Mouse (Mus musculus) hindbrain, embryonic 12.5 days (tissue): ENCODE measurements at regions not wholly inside any gene's neighbourhood (a gene's known extent, or its start where the extent isn't known, plus 50 kb on each side); places are given as distances from the start of the nearest gene placed in this dataset.

ENCODE experiments used
- ATAC-seq: fragments of 200-750 bp; cut with Nextera tagmentation; 2 replicates; pipeline ENCODE4 v1.8.0; 2017; ENCODE audit warnings: moderate TSS enrichment; ENCODE audit not compliant: low FRiP score
- H3K27ac ChIP-seq: fragments of 300-500 bp; sonication (generic); 2 replicates; pipeline ENCODE4 v1.5.1; 2016; ENCODE audit warnings: mild to moderate bottlenecking
- H3K27me3 ChIP-seq: fragments of 300-500 bp; sonication (generic); 2 replicates; pipeline ENCODE4 v1.6.1; 2016; ENCODE audit warnings: mild to moderate bottlenecking
- H3K36me3 ChIP-seq: fragments of 300-500 bp; sonication (generic); 2 replicates; pipeline ENCODE4 v1.6.1; 2016; ENCODE audit warnings: mild to moderate bottlenecking
- H3K4me1 ChIP-seq: fragments of 300-500 bp; sonication (generic); 2 replicates; pipeline ENCODE4 v1.6.1; 2016
- H3K4me2 ChIP-seq: fragments of 300-500 bp; sonication (generic); replicated peaks from 2 replicates; pipeline ENCODE4 v1.6.1; 2016; ENCODE audit warnings: mild to moderate bottlenecking
- H3K4me3 ChIP-seq: fragments of 300-500 bp; sonication (generic); 2 replicates; pipeline ENCODE4 v1.5.1; 2016; ENCODE audit warnings: mild to moderate bottlenecking
- H3K9ac ChIP-seq: fragments of 300-500 bp; sonication (generic); 2 replicates; pipeline ENCODE4 v1.6.1; 2016; ENCODE audit warnings: mild to moderate bottlenecking, moderate library complexity
- H3K9me3 ChIP-seq: fragments of 300-500 bp; sonication (generic); replicated peaks from 2 replicates; pipeline ENCODE4 v1.6.1; 2016; ENCODE audit warnings: mild to moderate bottlenecking
- WGBS: fragments of 180-500 bp; shearing (Covaris S2); methylation state at CpG from one replicate; pipeline ENCODE4 v1.1.7; 2016; 5-methylcytosine and 5-hydroxymethylcytosine counted together

- WGBS: 83% methylated on average over 5 of the region's 5 CpGs
- Histone ChIP-seq H3K4me1 (no peaks in the 10 kb centered on the region), H3K4me3 (no peak overlapping the region), H3K9me3 (no peaks in the 10 kb centered on the region), H3K36me3 (no peaks in the 10 kb centered on the region), H3K9ac (no peak overlapping the region), H3K27me3 (no peaks in the 10 kb centered on the region), H3K4me2 (no peak overlapping the region), H3K27ac (no peak overlapping the region)
- ATAC-seq: no peak
Measured at GRCm38 (mm10) chr3:131772593-131772992, 208.0 kb downstream of the Papss1 start.

- no peak overlapping the region for H3K4me2 ChIP-seq
- 77% methylated on average over 4 of the region's 4 CpGs for WGBS
- H3K9me3 ChIP-seq: no peaks in the 10 kb centered on the region
- no peak for ATAC-seq
- no peak overlapping the region for H3K4me3 ChIP-seq
- no peaks in the 10 kb centered on the region for H3K4me1 ChIP-seq
- no peak overlapping the region for H3K9ac ChIP-seq
- H3K27ac ChIP-seq: no peak overlapping the region
- no peaks in the 10 kb centered on the region for H3K36me3 ChIP-seq
- no peaks in the 10 kb centered on the region for H3K27me3 ChIP-seq
Measured at GRCm38 (mm10) chr3:131775431-131775830, 210.9 kb downstream of the Papss1 start.

GRCm38 (mm10) chr3:131776650-131777049 lies 212.1 kb downstream of the Papss1 start:
- ATAC-seq: no peak
- WGBS: 83% methylated on average over 2 of the region's 2 CpGs
- H3K4me1 ChIP-seq: no peaks in the 10 kb centered on the region
- no peaks in the 10 kb centered on the region for H3K9me3 ChIP-seq
- no peak overlapping the region for H3K9ac ChIP-seq
- no peak overlapping the region for H3K27ac ChIP-seq
- H3K36me3 ChIP-seq: no peaks in the 10 kb centered on the region
- H3K4me2 ChIP-seq: no peak overlapping the region
- no peaks in the 10 kb centered on the region for H3K27me3 ChIP-seq
- no peak overlapping the region for H3K4me3 ChIP-seq

GRCm38 (mm10) chr3:131779803-131780202 lies 215.2 kb downstream of the Papss1 start:
- H3K9ac ChIP-seq: no peak overlapping the region
- no peaks in the 10 kb centered on the region for H3K27me3 ChIP-seq
- no peaks in the 10 kb centered on the region for H3K4me1 ChIP-seq
- H3K9me3 ChIP-seq: no peaks in the 10 kb centered on the region
- no peak overlapping the region for H3K4me2 ChIP-seq
- 88% methylated on average over 7 of the region's 7 CpGs for WGBS
- ATAC-seq: no peak
- no peak overlapping the region for H3K27ac ChIP-seq
- no peak overlapping the region for H3K4me3 ChIP-seq
- H3K36me3 ChIP-seq: no peaks in the 10 kb centered on the region

GRCm38 (mm10) chr3:131785524-131785923 lies 221.0 kb downstream of the Papss1 start:
- H3K36me3 ChIP-seq: no peaks in the 10 kb centered on the region
- no peak overlapping the region for H3K9ac ChIP-seq
- no peaks in the 10 kb centered on the region for H3K27me3 ChIP-seq
- no peak overlapping the region for H3K4me3 ChIP-seq
- no peak overlapping the region for H3K4me2 ChIP-seq
- 76% methylated on average over 3 of the region's 3 CpGs for WGBS
- H3K27ac ChIP-seq: no peak overlapping the region
- H3K9me3 ChIP-seq: no peaks in the 10 kb centered on the region
- ATAC-seq: no peak
- H3K4me1 ChIP-seq: no peaks in the 10 kb centered on the region

GRCm38 (mm10) chr3:131788321-131788720 lies 223.8 kb downstream of the Papss1 start:
- 70% methylated on average over 2 of the region's 2 CpGs for WGBS
- ATAC-seq: no peak
- H3K9ac ChIP-seq: no peak overlapping the region

GRCm38 (mm10) chr3:131789177-131789576 lies 224.6 kb downstream of the Papss1 start:
- Histone ChIP-seq H3K4me2 (no peak overlapping the region), H3K9me3 (no peaks in the 10 kb centered on the region), H3K27ac (no peak overlapping the region), H3K9ac (no peak overlapping the region), H3K36me3 (no peaks in the 10 kb centered on the region), H3K4me1 (no peaks in the 10 kb centered on the region), H3K27me3 (no peaks in the 10 kb centered on the region), H3K4me3 (no peak overlapping the region)
- no peak for ATAC-seq

More at GRCm38 (mm10) chr3:131788321-131788720, 223.8 kb downstream of the Papss1 start:
- no peaks in the 10 kb centered on the region for H3K36me3 ChIP-seq
- H3K4me1 ChIP-seq: no peaks in the 10 kb centered on the region
- no peaks in the 10 kb centered on the region for H3K27me3 ChIP-seq
- H3K9me3 ChIP-seq: no peaks in the 10 kb centered on the region
- H3K27ac ChIP-seq: no peak overlapping the region
- no peak overlapping the region for H3K4me2 ChIP-seq
- no peak overlapping the region for H3K4me3 ChIP-seq

- Histone ChIP-seq H3K4me3 (no peak overlapping the region), H3K36me3 (no peaks in the 10 kb centered on the region), H3K9ac (no peak overlapping the region), H3K9me3 (no peaks in the 10 kb centered on the region), H3K27me3 (no peaks in the 10 kb centered on the region), H3K27ac (no peak overlapping the region), H3K4me2 (no peak overlapping the region), H3K4me1 (no peaks in the 10 kb centered on the region)
- WGBS: 83% methylated on average over 1 of the region's 1 CpGs
- ATAC-seq: no peak
Measured at GRCm38 (mm10) chr3:131794056-131794455, 229.5 kb downstream of the Papss1 start.

- no peaks in the 10 kb centered on the region for H3K9me3 ChIP-seq
- no peaks in the 10 kb centered on the region for H3K27me3 ChIP-seq
- no peak overlapping the region for H3K4me2 ChIP-seq
- H3K36me3 ChIP-seq: no peaks in the 10 kb centered on the region
- H3K9ac ChIP-seq: no peak overlapping the region
- H3K27ac ChIP-seq: no peak overlapping the region
- WGBS: 76% methylated on average over 10 of the region's 10 CpGs
- H3K4me3 ChIP-seq: no peak overlapping the region
- H3K4me1 ChIP-seq: no peaks in the 10 kb centered on the region
- no peak for ATAC-seq
Measured at GRCm38 (mm10) chr3:131795108-131796005, 230.8 kb downstream of the Papss1 start.

- whole genome bisulfite sequencing: 87% methylated on average over 4 of the region's 4 CpGs
- Histone ChIP-seq H3K27me3 (no peaks in the 10 kb centered on the region), H3K9ac (no peak overlapping the region), H3K4me1 (no peaks in the 10 kb centered on the region), H3K36me3 (no peaks in the 10 kb centered on the region), H3K4me2 (no peak overlapping the region), H3K9me3 (no peaks in the 10 kb centered on the region), H3K27ac (no peak overlapping the region), H3K4me3 (no peak overlapping the region)
- no peak for ATAC-seq
Measured at GRCm38 (mm10) chr3:131799774-131800173, 235.2 kb downstream of the Papss1 start.

GRCm38 (mm10) chr3:131801551-131801950 lies 237.0 kb downstream of the Papss1 start:
- Histone ChIP-seq H3K4me2 (no peak overlapping the region), H3K27me3 (no peaks in the 10 kb centered on the region), H3K9ac (no peak overlapping the region), H3K36me3 (no peaks in the 10 kb centered on the region), H3K9me3 (no peaks in the 10 kb centered on the region), H3K4me3 (no peak overlapping the region), H3K4me1 (no peaks in the 10 kb centered on the region), H3K27ac (no peak overlapping the region)
- 67% methylated on average over 3 of the region's 3 CpGs for WGBS
- no peak for ATAC-seq

GRCm38 (mm10) chr3:131802841-131803240 lies 238.3 kb downstream of the Papss1 start:
- Histone ChIP-seq H3K27ac (no peak overlapping the region), H3K4me3 (no peak overlapping the region), H3K4me1 (no peaks in the 10 kb centered on the region), H3K9me3 (no peaks in the 10 kb centered on the region), H3K36me3 (no peaks in the 10 kb centered on the region), H3K27me3 (no peaks in the 10 kb centered on the region), H3K9ac (no peak overlapping the region), H3K4me2 (no peak overlapping the region)
- no peak for ATAC-seq
- WGBS: 95% methylated on average over 7 of the region's 7 CpGs

GRCm38 (mm10) chr3:131808127-131808526 lies 243.6 kb downstream of the Papss1 start:
- H3K27me3 ChIP-seq: no peaks in the 10 kb centered on the region
- ATAC-seq: no peak
- H3K9me3 ChIP-seq: no peaks in the 10 kb centered on the region
- H3K27ac ChIP-seq: no peak overlapping the region
- H3K4me2 ChIP-seq: no peak overlapping the region
- H3K9ac ChIP-seq: no peak overlapping the region
- WGBS: 83% methylated on average over 8 of the region's 8 CpGs
- H3K4me1 ChIP-seq: no peaks in the 10 kb centered on the region
- no peak overlapping the region for H3K4me3 ChIP-seq
- no peaks in the 10 kb centered on the region for H3K36me3 ChIP-seq
